Mouse (Mus musculus) c-Kit-positive CD71-positive TER-119-positive erythroid progenitor cells, embryonic 14.5 days (primary cell): ENCODE results near the gene Zfyve27.

Experiments used
- DNase-seq: peaks from one replicate; pipeline ENCODE4 v3.0.0-alpha.2; 2013; ENCODE audit warnings: low spot score

Zfyve27 gene

DNA sequence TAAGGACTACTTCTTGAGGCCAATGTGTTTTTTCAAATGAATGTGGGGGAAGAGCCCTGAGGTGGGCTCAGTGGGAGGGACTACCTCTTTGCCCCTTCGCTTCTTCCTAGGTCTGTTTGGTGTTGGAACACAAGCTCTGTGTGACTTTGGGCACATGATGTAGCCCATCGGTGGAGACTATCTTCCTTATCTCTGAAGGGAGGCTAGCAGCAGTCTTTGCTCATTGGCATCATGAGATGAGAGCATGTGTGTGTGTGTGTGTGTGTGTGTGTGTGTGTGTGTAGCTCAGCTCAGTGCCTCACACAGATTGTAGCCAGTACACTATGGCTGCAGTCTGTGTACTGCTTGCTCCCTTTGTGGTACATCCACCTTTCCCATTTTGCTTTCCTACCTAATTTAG, 13.7 kb downstream of the Zfyve27 start:
- DNase-seq, result no peak

- DNase-seq, result no peak
Observed at GRCm38 (mm10) chr19:42179356-42179755, 15.6 kb downstream of the Zfyve27 start.

- DNase-seq, result no peak
Observed at GRCm38 (mm10) chr19:42182673-42183072, 18.9 kb downstream of the Zfyve27 start.

DNA sequence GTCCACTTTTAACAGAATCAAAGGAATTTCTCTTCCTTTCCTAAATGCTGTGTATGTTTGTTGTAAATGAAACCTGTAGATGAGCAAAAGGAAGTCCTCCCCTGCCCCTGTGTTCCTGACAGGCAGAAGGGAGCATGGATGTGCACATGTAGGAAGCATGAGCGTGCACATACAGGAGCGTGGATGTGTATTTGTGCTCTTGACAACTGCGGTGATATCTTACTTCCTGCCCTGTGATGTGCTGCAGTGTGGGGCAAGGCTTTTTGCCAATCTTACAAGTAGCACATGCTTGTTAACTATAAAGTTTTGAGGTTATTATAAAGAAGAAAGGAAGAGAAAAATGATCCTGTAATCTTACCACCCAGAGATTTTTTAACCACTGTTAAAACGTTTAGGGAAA, 26.0 kb downstream of the Zfyve27 start:
- DNase-seq, result no peak

- no peak for DNase-seq
Observed at GRCm38 (mm10) chr19:42190494-42190893, 26.7 kb downstream of the Zfyve27 start.

GRCm38 (mm10) chr19:42193311-42193710, 29.6 kb downstream of the Zfyve27 start:
- no peak for DNase-seq

GRCm38 (mm10) chr19:42196378-42196777, 32.6 kb downstream of the Zfyve27 start:
- no peak for DNase-seq

- DNase-seq, result no peak
Observed at GRCm38 (mm10) chr19:42197066-42197465, 33.3 kb downstream of the Zfyve27 start.

GRCm38 (mm10) chr19:42198026-42198425, 34.3 kb downstream of the Zfyve27 start:
- DNase-seq, result no peak

DNA sequence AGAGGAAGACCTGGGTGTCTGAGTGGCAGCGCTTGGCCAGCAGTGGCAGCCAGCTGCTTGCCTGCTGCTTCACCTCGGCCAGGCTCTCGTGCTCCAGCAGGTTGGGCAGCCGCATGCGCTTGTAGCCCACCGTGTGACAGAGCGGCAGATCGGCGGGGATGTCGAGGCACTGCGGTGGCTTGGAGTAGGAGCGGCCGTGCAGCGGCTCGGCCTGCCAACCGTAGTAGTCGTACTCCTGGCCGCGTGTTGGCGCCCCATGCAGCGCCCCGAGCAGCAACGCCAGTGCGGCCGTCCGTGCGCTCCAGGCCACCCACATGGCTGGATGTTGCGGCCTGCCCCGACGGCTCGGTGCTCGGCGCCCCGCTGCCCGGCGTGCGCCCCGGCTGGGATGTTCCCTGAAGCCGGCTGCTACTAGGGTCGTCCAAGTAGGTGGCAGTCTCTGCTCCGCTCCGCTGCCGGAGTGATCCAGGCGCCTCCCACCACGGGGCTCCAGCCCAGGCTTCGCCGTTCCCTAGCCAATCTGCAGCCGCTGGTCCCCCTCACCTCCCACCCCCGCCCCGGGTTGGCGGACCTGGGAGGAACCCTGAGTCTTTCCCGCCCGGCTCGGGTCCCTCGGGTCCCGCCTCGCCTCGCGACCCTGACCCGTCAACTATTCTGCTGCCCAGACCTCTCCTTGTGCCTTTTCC, 38.1 kb downstream of the Zfyve27 start, which contains the start of gene Sfrp5:
Gene Sfrp5 (minus strand): TSS at position 557 of the 686 bp plus-strand sequence.
- no peak for DNase-seq

DNA sequence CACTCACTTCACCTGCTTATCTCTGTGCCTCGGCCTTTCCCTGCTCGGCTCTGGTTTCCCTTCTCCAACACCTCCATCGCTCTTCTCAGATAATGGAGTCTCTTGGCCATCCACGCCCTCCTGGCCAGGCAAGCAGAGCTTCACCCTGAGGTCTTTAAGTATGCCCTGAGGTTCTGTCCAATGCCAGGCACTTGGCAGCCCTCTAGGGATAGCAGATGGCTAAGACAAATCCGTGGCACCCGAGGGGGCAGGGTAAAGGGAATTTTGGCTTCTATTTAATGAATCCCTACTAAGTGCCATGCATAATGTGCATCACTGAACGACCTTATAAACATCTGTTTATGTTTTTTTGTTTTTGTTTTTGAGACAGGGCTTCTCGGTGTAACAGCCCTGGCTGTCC, 38.7 kb downstream of the Zfyve27 start:
- DNase-seq, result no peak

GRCm38 (mm10) chr19:42204306-42204705, 40.6 kb downstream of the Zfyve27 start:
- DNase-seq, result no peak

DNA sequence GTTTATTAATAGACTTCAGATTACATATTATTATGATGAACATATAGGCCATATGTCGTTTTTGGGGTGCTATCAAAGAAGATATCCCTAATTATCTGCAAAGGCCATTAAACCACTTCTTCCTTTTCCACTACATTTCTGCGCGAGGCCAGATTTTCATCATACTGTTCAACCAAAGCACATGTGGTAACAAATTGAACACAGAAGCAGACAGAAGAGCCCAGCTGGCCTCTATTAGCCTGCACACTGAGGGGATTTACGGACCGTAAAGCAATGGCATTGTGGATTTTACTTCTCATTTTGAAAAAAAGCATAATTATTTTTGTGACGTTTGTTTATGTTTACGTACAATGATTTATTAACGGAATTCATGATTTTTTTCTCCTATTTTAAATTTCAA, 41.5 kb downstream of the Zfyve27 start:
- DNase-seq, result no peak

DNA sequence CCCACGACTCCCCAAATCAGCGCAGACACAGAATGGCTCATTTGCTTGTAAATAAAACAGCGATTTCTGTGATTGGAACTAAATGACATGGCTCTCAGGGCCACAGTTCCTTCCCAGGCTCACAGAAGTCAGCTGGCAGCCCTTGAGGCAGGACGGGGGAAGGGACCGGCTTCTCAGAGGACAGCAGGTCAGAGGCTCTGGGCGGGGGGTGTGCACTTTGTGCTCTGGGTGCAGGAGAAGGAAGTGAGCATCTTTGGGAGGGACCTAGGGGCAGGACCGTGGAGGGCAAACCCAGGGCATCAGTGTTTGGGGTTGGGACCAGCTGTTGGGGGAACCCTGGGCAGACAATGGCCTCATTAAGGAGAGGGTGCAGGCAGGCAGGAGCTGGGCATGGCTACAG, 45.7 kb downstream of the Zfyve27 start:
- no peak for DNase-seq

GRCm38 (mm10) chr19:42209976-42210375, 46.2 kb downstream of the Zfyve27 start:
- DNase-seq, result no peak

- no peak for DNase-seq
Observed at GRCm38 (mm10) chr19:42211936-42212335, 48.2 kb downstream of the Zfyve27 start.

GRCm38 (mm10) chr19:42214601-42215000, 50.9 kb downstream of the Zfyve27 start:
- DNase-seq, result no peak

DNA sequence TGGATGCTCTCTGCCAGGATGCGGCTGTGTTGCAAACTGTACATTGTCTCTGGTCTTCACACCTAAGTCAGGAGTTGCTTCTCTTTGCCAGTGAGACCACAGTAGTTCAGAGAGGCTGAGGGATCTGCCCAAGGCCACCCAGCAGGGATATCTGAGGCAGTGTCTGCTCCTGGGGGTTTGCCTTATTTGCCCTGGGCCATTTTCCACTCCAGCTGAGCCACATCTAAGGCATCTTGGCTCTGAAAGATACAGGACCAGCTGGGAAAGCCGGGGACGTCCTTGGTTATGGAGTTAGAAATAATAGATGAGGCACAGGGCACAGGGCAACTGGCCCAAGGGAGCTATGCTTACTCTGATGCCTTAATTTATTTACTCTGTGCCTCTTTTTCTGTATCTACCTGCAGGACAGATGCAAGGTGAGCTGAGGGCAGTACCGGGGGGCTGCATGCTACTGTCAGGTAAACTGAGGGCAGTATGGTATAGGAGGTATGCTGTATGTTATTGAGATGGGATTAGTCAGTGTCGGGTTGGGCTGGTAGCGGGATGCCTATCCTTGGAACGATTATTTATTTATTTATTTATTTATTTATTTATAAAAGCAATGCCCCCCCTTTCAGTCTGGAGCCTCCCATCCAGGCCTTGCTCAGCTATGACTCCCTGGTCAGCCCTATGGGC, 53.1 kb downstream of the Zfyve27 start:
- DNase-seq, result no peak

GRCm38 (mm10) chr19:42217374-42217763, 53.6 kb downstream of the Zfyve27 start:
- DNase-seq, result no peak

DNA sequence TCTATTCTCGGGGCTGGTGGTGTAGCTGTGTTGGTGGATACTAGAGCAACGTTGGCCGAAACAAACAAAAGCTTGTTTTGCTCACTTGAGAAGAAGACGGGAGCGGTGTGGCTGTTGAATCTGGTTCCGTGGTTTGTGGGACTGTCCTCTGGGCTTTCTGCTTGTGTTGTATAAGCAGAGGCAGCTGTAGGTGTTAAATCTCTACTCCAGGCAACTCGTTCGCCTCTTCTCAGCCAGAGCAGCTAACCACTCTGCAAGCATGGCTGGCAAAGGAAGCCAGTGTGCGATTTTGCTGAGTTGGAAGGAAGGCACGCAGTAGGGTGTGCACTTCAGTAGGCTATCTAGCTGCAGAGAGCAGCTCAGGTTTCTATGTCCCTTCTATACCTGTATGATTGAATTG, 62.7 kb downstream of the Zfyve27 start:
- no peak for DNase-seq

DNA sequence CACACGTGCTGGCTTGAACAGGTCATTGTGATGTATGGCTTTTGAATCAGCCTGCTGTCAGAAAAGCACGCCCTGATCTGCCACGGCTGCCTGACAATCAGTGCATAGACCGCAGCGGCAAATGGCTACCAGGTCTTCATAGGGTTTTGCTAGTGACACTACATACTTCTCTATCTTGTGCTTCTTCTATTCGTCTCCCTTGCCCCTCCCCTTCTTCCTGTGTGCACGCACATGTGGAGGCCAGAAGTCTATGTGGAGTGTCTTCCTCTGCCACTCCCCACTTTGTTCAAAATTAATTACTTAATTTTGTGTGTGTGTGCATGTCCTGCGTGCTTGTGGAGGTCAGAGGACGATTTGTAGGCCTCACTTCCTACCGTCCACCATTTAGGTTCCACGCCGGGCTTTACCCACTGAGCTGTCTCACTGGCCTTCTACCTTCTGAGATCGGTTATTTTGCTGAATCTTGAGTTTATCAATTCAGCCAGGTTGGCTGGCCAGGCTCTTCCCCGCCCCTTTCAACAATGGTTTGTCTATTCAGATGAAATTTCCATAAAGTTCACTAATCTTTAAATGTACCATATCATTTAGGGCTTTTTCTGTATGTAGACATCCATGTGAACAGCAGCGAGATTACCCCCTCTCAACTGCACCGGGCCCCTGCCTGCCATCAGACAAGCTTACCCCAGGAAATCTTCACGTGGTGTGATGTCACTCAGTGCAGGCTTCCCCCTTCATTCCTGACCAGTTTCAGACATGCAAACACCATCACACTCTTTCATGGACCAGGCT, 65.9 kb downstream of the Zfyve27 start:
- no peak for DNase-seq

GRCm38 (mm10) chr19:42230288-42230568, 66.5 kb downstream of the Zfyve27 start:
- peak; percentile 60 for DNase-seq

DNA sequence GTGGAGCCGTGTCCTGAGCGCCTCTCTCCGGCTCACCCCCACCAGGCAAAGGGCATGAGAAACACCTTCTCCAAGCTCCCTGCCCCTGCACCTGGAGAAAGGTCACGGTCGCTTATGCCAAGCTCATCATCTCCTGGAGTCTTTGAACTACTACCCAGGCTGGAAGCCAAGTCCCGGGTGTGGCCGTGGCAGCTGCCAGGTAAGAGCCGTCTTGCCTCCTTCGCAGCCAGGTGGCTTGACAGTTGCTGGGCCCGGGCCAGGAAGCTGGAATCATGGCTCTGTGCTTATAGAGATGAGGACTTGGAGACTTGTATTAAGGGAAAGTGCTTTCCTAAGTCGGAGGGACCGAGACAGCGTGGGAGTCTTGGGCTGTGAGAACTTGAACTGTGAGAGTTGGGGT, 67.2 kb downstream of the Zfyve27 start:
- DNase-seq, result no peak
